Mouse (Mus musculus) ES-E14 (cell line): ENCODE data around the gene Glmp.

Experiments
- CHD2 ChIP-seq: IDR thresholded peaks from 2 replicates; pipeline ENCODE4 v1.6.1; 2014; ENCODE audit warnings: mild to moderate bottlenecking, low read depth, low read length, inconsistent platforms
- HCFC1 ChIP-seq: IDR thresholded peaks from 2 replicates; pipeline ENCODE4 v1.6.1; 2012; ENCODE audit warnings: low read length, inconsistent platforms, borderline replicate concordance; ENCODE audit not compliant: insufficient read depth
- MAFK ChIP-seq: IDR thresholded peaks from 2 replicates; pipeline ENCODE4 v1.6.1; 2014; ENCODE audit warnings: mild to moderate bottlenecking, low read depth, low read length, inconsistent platforms; ENCODE audit not compliant: insufficient read depth

- no peak for TF ChIP-seq CHD2
- no peak for TF ChIP-seq HCFC1
- no peak for TF ChIP-seq MAFK
Observed at GRCm38 (mm10) chr3:88365705-88366361, 41.0 kb downstream of the Glmp start.
